Mouse (Mus musculus) intestine, embryonic 14.5 days (tissue): ENCODE measurements around the gene Ror2. TPM values are rescaled to one million over a fixed set of nuclear protein-coding genes. Genes with fewer than 3 reads are reported as not detected.

ENCODE experiments used
- ATAC-seq: fragments of 200-750 bp; cut with Nextera tagmentation; replicated peaks from 2 replicates; pipeline ENCODE4 v1.8.0; 2017; ENCODE audit warnings: low read depth, moderate number of reproducible peaks, moderate TSS enrichment, moderate library complexity; ENCODE audit not compliant: low FRiP score, low TSS enrichment
- DNase-seq: peaks from one replicate; pipeline ENCODE4 v3.0.0-alpha.2; 2018; ENCODE audit warnings: low spot score
- H3K27ac ChIP-seq: fragments of 300-500 bp; sonication (generic); 2 replicates; pipeline ENCODE4 v1.5.1; 2014; ENCODE audit warnings: low read depth, mild to moderate bottlenecking, control low read depth
- H3K27me3 ChIP-seq: fragments of 300-500 bp; sonication (generic); replicated peaks from 2 replicates; pipeline ENCODE4 v1.6.1; 2014; ENCODE audit warnings: low read length, control low read depth; ENCODE audit not compliant: control insufficient read depth, insufficient read depth
- H3K36me3 ChIP-seq: fragments of 300-500 bp; sonication (generic); 2 replicates; pipeline ENCODE4 v1.6.1; 2014; ENCODE audit warnings: low read length, control low read depth; ENCODE audit not compliant: control insufficient read depth, insufficient read depth
- H3K4me1 ChIP-seq: fragments of 300-500 bp; sonication (generic); replicated peaks from 2 replicates; pipeline ENCODE4 v1.6.1; 2014; ENCODE audit warnings: low read length, control low read depth, mixed read lengths; ENCODE audit not compliant: control insufficient read depth, insufficient read depth
- H3K4me2 ChIP-seq: fragments of 300-500 bp; sonication (generic); 2 replicates; pipeline ENCODE4 v1.6.1; 2014; ENCODE audit warnings: low read length
- H3K4me3 ChIP-seq: fragments of 300-500 bp; sonication (generic); 2 replicates; pipeline ENCODE4 v1.5.1; 2014; ENCODE audit warnings: low read depth, low read length, control low read depth, mixed read lengths
- H3K9ac ChIP-seq: fragments of 300-500 bp; sonication (generic); 2 replicates; pipeline ENCODE4 v1.6.1; 2014; ENCODE audit warnings: mild to moderate bottlenecking, low read length
- H3K9me3 ChIP-seq: fragments of 300-500 bp; sonication (generic); 2 replicates; pipeline ENCODE4 v1.6.1; 2016; ENCODE audit warnings: low read length, control low read depth; ENCODE audit not compliant: control insufficient read depth
- WGBS: fragments of 180-500 bp; shearing (Covaris S2); extraction: QIAGEN DNeasy Blood & Tissue Kit; methylation state at CpG from one replicate; pipeline ENCODE4 v1.1.7; 2014; 5-methylcytosine and 5-hydroxymethylcytosine counted together
- polyA plus RNA-seq: library from polyadenylated mRNA; unstranded; fragments of >200 nt; fragmentation: Nextera tagmentation; extraction: Ambion mirVana; gene quantifications from 2 replicates; pipeline ENCODE4 v1.2.1, GENCODE M21; 2014

Ror2 gene
- polyA plus RNA-seq, 1 experiment from 2014 or later = 18.5 TPM

DNA sequence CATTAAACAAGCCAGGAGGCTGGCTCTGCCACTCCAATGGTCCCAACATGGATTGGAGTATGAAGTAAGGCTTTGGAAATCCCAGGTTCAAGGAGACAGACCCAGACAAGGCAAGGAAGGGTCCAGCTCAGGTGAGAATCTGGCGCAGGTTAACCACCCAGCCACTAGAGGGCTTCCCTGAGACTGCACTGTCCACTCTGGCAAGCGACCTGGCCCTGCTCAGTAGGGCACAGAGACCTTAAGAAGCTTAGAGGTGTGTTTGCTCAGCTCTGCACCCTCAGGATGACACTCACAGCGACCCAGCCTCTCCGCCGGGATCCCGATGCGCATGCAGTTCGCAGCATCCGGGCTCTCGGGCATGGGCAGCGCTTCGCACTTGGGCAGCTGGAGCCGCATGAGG lies 167.5 kb downstream of the Ror2 start:
- Histone ChIP-seq H3K9me3 (no peaks in the 10 kb centered on the region), H3K4me2 (no peak overlapping the region), H3K4me3 (no peak overlapping the region), H3K4me1 (no peaks in the 10 kb centered on the region; the same call in 1 of the 2 replicates), H3K9ac (no peak overlapping the region), H3K27me3 (no peaks in the 10 kb centered on the region), H3K27ac (no peak overlapping the region), H3K36me3 (peaks cover 25% of the 10 kb centered on the region)
- no peak for ATAC-seq
- DNase-seq = no peak
- WGBS = 85% methylated on average over 13 of the region's 13 CpGs

DNA sequence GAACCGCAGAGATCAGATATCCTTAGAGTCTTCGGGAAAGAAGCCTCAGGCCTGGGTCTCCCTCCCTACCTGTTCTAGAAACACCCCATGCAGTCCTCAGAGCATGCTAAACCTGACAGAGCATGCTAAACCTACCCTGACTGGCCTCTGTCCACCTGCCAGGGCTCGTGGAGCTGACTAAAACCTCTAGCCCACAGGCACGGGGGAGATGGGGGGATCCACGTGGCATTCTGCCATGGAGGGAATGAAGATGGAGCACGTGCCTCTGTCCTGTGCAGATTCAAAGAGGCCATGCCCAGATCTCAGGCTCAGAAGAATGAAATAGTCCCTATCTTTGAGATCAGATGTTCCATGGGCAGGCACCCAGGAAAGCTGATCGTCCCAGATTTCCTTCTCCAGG lies 168.0 kb downstream of the Ror2 start:
- no peak for DNase-seq
- H3K27me3 ChIP-seq = no peaks in the 10 kb centered on the region
- no peak for ATAC-seq
- H3K27ac ChIP-seq = no peak overlapping the region
- H3K4me2 ChIP-seq = no peak overlapping the region
- no peaks in the 10 kb centered on the region for H3K9me3 ChIP-seq
- H3K4me1 ChIP-seq = no peaks in the 10 kb centered on the region; the same call in 1 of the 2 replicates
- peaks cover 25% of the 10 kb centered on the region for H3K36me3 ChIP-seq
- no peak overlapping the region for H3K4me3 ChIP-seq
- WGBS = 90% methylated on average over 7 of the region's 7 CpGs
- H3K9ac ChIP-seq = no peak overlapping the region

DNA sequence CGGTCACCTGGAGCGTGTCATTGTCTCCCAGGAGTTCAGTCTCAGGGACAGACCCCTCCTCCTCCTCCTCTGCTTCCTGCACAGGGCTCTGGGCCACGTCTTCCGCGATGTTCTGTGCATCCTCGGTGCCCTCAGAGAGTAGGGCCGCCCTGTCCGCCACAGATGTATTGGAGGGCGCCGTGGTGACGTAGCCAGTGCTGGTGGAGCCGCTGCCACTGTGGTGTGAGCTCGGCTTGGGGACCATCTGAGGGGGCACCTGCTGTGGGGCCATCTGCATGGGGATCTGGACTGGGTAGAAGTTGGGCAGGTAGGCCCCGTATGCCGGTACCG lies 175.7 kb downstream of the Ror2 start:
- WGBS = 89% methylated on average over 16 of the region's 16 CpGs
- H3K9me3 ChIP-seq = no peaks in the 10 kb centered on the region
- no peak for DNase-seq
- no peak overlapping the region for H3K4me3 ChIP-seq
- H3K9ac ChIP-seq = no peak overlapping the region
- H3K27me3 ChIP-seq = no peaks in the 10 kb centered on the region
- no peak overlapping the region for H3K4me2 ChIP-seq
- no peaks in the 10 kb centered on the region for H3K4me1 ChIP-seq
- peaks cover 32% of the 10 kb centered on the region for H3K36me3 ChIP-seq
- peak; percentile 44; the same call in 1 of the 2 replicates for ATAC-seq
- no peak overlapping the region for H3K27ac ChIP-seq

DNA sequence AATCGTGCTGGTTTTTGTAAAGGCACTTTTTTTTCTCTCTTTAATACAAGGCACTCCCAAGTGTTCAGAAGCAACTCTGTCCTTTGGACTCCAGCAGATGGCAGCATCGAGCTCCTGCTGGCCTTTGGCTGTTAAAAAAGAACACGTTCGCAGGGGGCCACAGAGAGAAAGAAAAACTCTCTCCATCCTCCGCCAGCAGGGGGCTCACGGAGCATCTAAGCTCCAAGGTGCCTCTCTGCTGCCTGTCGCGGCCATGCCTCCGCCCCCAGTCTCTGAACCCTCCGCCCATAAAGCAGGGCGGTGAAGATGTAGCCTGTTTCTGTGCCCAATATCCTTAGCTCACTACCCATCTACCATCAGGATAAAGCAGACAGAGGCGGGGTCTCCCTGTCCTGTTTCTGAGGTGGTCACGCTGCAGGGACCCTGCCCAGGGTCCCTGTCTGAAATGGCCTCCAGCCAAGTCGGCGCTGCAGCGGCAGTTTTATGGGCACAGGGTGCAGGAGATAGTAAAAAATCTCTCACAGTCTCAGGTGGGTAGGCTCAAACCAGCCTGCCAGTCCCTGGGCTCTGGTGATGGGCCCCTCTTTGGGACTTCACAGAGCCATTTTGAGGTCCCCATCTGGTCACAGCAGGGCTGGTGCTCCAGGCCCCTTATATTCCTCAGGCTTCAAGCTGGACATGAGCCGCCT lies 176.2 kb downstream of the Ror2 start:
- DNase-seq (peak; percentile 99), ATAC-seq (peak; percentile 63)
- H3K27ac ChIP-seq = no peak overlapping the region
- no peak overlapping the region for H3K9ac ChIP-seq
- no peak overlapping the region for H3K4me3 ChIP-seq
- no peaks in the 10 kb centered on the region for H3K4me1 ChIP-seq
- no peak overlapping the region for H3K4me2 ChIP-seq
- 22% methylated on average over 17 of the region's 17 CpGs for WGBS
- H3K9me3 ChIP-seq = no peaks in the 10 kb centered on the region
- no peaks in the 10 kb centered on the region for H3K27me3 ChIP-seq
- peaks cover 32% of the 10 kb centered on the region for H3K36me3 ChIP-seq

DNA sequence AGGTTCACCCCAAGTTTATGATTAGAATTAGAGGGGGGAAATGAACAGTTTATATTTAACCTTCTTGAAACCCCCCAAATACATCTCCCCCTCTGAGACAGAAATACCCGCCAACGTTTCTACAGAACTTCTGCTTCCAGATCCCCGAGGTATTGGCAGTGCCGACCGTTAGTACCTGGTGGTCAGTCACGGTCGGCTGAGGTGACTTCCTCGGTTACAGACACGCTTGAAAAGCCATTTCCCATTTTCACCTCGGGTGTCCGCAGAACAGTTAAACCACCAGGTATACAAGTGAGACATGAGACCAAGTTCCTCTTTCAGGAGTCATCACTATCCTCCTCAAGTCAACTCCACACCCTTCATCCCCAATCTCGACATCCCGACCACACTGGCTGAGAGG lies 179.2 kb downstream of the Ror2 start:
- H3K36me3 ChIP-seq = peaks cover 22% of the 10 kb centered on the region
- H3K27me3 ChIP-seq = no peaks in the 10 kb centered on the region
- H3K4me1 ChIP-seq = no peaks in the 10 kb centered on the region
- no peak overlapping the region for H3K4me2 ChIP-seq
- ATAC-seq (no peak), DNase-seq (no peak)
- no peaks in the 10 kb centered on the region for H3K9me3 ChIP-seq
- 87% methylated on average over 13 of the region's 13 CpGs for WGBS
- H3K9ac ChIP-seq = no peak overlapping the region
- no peak overlapping the region for H3K4me3 ChIP-seq
- H3K27ac ChIP-seq = no peak overlapping the region

DNA sequence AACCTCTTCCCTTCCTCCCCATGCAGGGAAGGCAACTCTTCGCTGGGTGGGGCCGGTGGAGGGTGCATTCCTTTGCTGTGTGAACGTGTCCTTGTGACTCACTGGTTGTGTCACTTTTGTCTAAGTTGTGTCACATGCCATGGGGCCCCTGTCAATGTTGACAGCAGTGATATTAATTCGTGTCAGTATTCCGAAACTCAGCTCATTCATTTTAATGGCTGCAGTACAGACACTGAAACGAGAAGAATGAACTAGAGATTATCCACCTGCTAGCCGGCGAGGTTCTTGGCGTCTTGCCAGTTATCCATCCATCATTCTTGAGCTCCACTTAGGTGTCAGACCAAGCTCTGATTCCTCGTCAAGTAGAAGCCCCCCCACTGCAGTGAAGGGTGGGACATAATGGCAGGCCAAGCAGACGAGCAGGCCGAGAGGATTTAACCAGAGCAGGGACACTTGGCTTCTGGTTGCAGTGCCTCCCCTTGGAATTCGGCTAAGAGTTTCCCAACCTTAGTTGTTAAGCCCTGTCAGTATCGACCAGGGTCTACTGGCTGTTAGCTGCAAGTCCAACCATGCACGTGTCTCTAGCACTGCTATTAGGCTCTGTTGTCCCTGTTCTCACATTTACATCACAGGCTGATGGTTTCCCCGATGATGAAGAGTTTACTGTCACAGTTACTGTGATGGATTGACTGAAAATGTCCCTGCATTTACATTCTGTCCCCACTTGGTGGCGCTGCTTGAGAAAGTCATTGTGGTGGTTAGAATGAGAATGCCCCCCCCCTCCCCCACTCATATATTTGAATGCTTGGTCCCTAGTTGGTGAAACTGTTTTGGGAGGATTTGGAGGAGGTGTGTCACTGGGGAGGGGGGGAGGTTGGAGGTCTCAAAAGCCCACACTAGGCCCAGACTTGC lies 185.9 kb downstream of the Ror2 start:
- ATAC-seq (no peak), DNase-seq (no peak)
- Histone ChIP-seq H3K36me3 (no peaks in the 10 kb centered on the region), H3K27me3 (no peaks in the 10 kb centered on the region), H3K9me3 (no peaks in the 10 kb centered on the region), H3K4me1 (no peaks in the 10 kb centered on the region; the same call in 1 of the 2 replicates), H3K9ac (no peak overlapping the region), H3K4me2 (no peak overlapping the region), H3K4me3 (no peak overlapping the region), H3K27ac (no peak overlapping the region)
- 46% methylated on average over 17 of the region's 17 CpGs for WGBS

DNA sequence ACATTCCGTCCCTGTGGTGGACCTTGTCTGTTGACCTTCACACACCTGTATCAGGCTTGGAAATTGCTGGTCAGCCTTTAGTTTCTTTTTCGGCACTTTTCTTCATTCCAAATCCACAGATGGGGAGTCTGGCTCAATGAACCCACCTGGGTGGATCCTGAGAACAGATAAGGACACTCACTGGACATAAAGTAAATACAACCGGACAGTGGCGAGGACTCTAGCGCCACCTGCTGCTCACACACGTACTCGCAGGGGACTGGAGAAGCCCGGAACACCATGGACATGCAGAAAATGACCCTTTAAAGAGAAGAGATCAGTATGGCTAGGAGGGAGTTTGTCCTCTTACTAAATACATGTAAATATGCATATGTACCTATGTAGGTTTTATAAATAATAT lies 189.3 kb downstream of the Ror2 start:
- Histone ChIP-seq H3K4me1 (peaks cover 7% of the 10 kb centered on the region; the same call in 1 of the 2 replicates), H3K9me3 (no peaks in the 10 kb centered on the region), H3K27ac (no peak overlapping the region), H3K36me3 (no peaks in the 10 kb centered on the region), H3K4me3 (no peak overlapping the region), H3K4me2 (no peak overlapping the region), H3K27me3 (no peaks in the 10 kb centered on the region), H3K9ac (no peak overlapping the region)
- ATAC-seq (no peak; the same call in 1 of the 2 replicates), DNase-seq (peak; percentile 89)
- WGBS = 16% methylated on average over 8 of the region's 8 CpGs

DNA sequence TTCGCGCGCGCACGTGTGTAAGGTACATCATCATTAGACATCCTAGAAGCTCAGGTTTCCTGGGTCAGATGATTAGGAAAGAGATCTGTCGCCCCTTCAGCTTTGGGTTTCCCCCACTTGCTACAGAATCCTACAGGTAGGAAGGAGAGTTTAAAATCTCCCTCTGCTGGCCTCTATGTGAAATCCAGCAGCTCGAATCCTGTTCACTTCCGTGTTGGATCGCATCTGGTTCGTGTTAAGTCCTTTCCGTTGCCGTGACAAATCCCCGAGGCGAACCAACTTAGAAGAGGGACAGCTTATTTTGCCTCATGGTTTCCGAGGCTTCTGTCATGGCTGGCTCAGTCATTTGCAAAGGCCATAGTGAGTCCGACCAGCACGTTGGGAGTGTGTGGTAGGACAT lies 190.7 kb downstream of the Ror2 start:
- H3K27me3 ChIP-seq = no peaks in the 10 kb centered on the region
- DNase-seq (no peak), ATAC-seq (no peak)
- no peak overlapping the region for H3K4me3 ChIP-seq
- H3K27ac ChIP-seq = no peak overlapping the region
- WGBS = 72% methylated on average over 17 of the region's 17 CpGs
- H3K4me2 ChIP-seq = no peak overlapping the region
- no peak overlapping the region for H3K9ac ChIP-seq
- peaks cover 7% of the 10 kb centered on the region; the same call in 1 of the 2 replicates for H3K4me1 ChIP-seq
- no peaks in the 10 kb centered on the region for H3K9me3 ChIP-seq
- no peaks in the 10 kb centered on the region for H3K36me3 ChIP-seq
